Mouse (Mus musculus) liver, embryonic 14.5 days (tissue): Measurements from ENCODE around the gene Limk1.

Experiments used
- CTCF ChIP-seq: IDR thresholded peaks from 2 replicates; pipeline ENCODE4 v1.5.1; 2016; ENCODE audit warnings: antibody characterized with exemption, low read depth, control low read depth
- EP300 ChIP-seq: IDR thresholded peaks from 2 replicates; pipeline ENCODE4 v1.6.1; 2016; ENCODE audit warnings: antibody characterized with exemption, low read depth

GRCm38 (mm10) chr5:134678827-134679546 is 9.4 kb downstream of the Limk1 start:
- TF ChIP-seq CTCF: no peak
- no peak for TF ChIP-seq EP300
